ENCODE assay signal across 9 mouse cellular contexts in the genomic region with DNA sequence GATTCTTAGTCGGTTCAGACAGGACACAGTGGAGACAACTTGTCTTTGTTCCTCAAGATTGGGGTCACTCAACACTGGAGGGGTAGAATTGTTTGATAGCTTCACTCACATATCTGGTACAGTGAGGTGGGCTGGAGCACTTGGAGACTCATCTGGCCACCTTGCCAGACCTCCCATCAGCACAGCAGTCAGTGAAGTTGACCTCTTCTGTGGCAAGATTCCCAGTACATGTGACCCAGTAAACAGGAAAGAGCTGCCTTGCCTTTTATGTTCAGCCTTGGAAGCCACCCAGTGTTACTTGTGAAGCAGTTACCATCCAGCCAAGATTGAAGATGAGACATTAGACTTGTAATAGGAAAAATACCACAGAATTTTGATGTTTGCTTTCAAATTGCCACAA. TPM values are rescaled to one million over a fixed set of nuclear protein-coding genes. Genes with fewer than 3 reads are reported as not detected.
DNase-seq lines count a peak whose midpoint lies in the region; ATAC-seq lines count a peak whose summit lies in the region.
"Had no signal": no experiment of that assay in that cellular context is flagged by ENCODE, and none has a peak within 500 bp of the region (broad histone marks: within the 10 kb centered on the region; RNA-seq: fewer than 3 reads in every experiment).

No protein-coding gene starts in this region.

- H3K27me3 ChIP-seq in kidney, embryonic 16.5 days (ENCODE audit: insufficient read depth, low read length), result no peaks in the 10 kb centered on the region

- H3K9ac ChIP-seq in kidney, embryonic 16.5 days (replicated peaks; ENCODE audit: low read length), result no peak overlapping the region

- H3K9me3 ChIP-seq in kidney, embryonic 16.5 days (ENCODE audit: low read length), result no peaks in the 10 kb centered on the region

- H3K4me2 ChIP-seq in kidney, embryonic 16.5 days (replicated peaks; ENCODE audit: low read depth, low read length), result no peak overlapping the region

- ATAC-seq in kidney, embryonic 16.5 days (ENCODE audit: low FRiP score, low TSS enrichment), result no peak

- peak; percentile 86 for DNase-seq in kidney, adult 11 months
- DNase-seq in cerebellum, adult 9-11 months, result peak; percentile 61
- peak; percentile 60 to 62 for DNase-seq in heart, postnatal 36 days
- DNase-seq in left cerebral cortex, postnatal 14 days (ENCODE audit: low spot score in 2 of 2), result peak; percentile 41 to 55
- DNase-seq in telencephalon, adult 2 months (ENCODE audit: low read depth, low spot score), result peak; percentile 27
- DNase-seq in testis, postnatal 10 days (ENCODE audit: low spot score), result no peak
- no peak for DNase-seq in urinary bladder, postnatal 25 days (ENCODE audit: low spot score)

- H3K4me3 ChIP-seq in kidney, embryonic 16.5 days (ENCODE audit: low read length), result no peak overlapping the region

- 90% methylated on average over 1 of the region's 1 CpGs for WGBS in kidney, embryonic 16.5 days

- H3K36me3 ChIP-seq in kidney, embryonic 16.5 days (ENCODE audit: insufficient read depth, low read length), result peaks cover 32% of the 10 kb centered on the region; the same call in 1 of the 2 replicates

- H3K27ac ChIP-seq in kidney, embryonic 16.5 days (ENCODE audit: low read length), result no peak overlapping the region
- H3K27ac ChIP-seq: macrophage had no signal

- intact Hi-C loops in heart, postnatal 36 days (cut with DNase I), result no loop called here
- intact Hi-C loops in left cerebral cortex, postnatal 14 days (cut with DNase I), result no loop called here

- no peaks in the 10 kb centered on the region; the same call in 1 of the 2 replicates for H3K4me1 ChIP-seq in kidney, embryonic 16.5 days (ENCODE audit: insufficient read depth, low read length)

RNA-seq across cellular contexts. Expression of a gene that starts 8.3 kb away (rescaled TPM):
- 35.2 and 37.6 TPM in 2 replicates for polyA plus RNA-seq in kidney, embryonic 16.5 days (2015; fragmentation: Nextera tagmentation; extraction: Ambion mirVana)
- total RNA-seq in heart, postnatal 36 days (2021), result 100 to 1,000 TPM; 432 to 477 TPM
- total RNA-seq in left cerebral cortex, postnatal 14 days (2021), result 100 to 1,000 TPM in 1 of 2 experiments, 10 to 100 TPM in 1; 94.2 to 110 TPM

RNA-seq across cellular contexts. Expression of a gene that starts 27.5 kb away (rescaled TPM):
- 38.6 and 42.2 TPM in 2 replicates for polyA plus RNA-seq in kidney, embryonic 16.5 days (2015; fragmentation: Nextera tagmentation; extraction: Ambion mirVana)
- 10 to 100 TPM; 27.3 to 31.6 TPM for total RNA-seq in heart, postnatal 36 days (2021)
- total RNA-seq in left cerebral cortex, postnatal 14 days (2021), result 10 to 100 TPM; 34.7 to 37.1 TPM

RNA-seq across cellular contexts. Expression of a gene that starts 45.5 kb away (rescaled TPM):
- 0.23 and 0.26 TPM in 2 replicates for polyA plus RNA-seq in kidney, embryonic 16.5 days (2015; fragmentation: Nextera tagmentation; extraction: Ambion mirVana)
- total RNA-seq in heart, postnatal 36 days (2021), result not detected
- under 1 TPM in 1 of 2 experiments, not detected in 1; 0.75 TPM for total RNA-seq in left cerebral cortex, postnatal 14 days (2021)
- polyA plus RNA-seq: macrophage had no signal

Comparison
In these comparisons a context has a peak if more than half of its experiments do, and no peak if none do; other contexts are left out.
1. DNase-seq: peak in kidney, adult 11 months (single experiment), cerebellum, adult 9-11 months (single experiment), heart, postnatal 36 days (2 of 2), left cerebral cortex, postnatal 14 days (2 of 2) and telencephalon, adult 2 months (single experiment); none in testis, postnatal 10 days (single experiment) and urinary bladder, postnatal 25 days (single experiment).